Mouse (Mus musculus) T-helper 1 cell (primary cell): ENCODE measurements around the gene Gm30083.

Experiments used
- in situ Hi-C: fragments of 300-600 bp; cut with MboI, MseI; formaldehyde crosslinking; loops from one replicate; pipeline ENCODE4 v1.15.1; 2025; ENCODE audit warnings: high pct_unique_total_duplicates

Gm30083 gene

GRCm38 (mm10) chr14:33959341-33959740 is 55.6 kb downstream of the Gm30083 start:
- in situ Hi-C loops = no loop called here

- in situ Hi-C loops = no loop called here
These were observed 56.1 kb downstream of the Gm30083 start for GRCm38 (mm10) chr14:33958841-33959240.

GRCm38 (mm10) chr14:33958186-33958585 is 56.8 kb downstream of the Gm30083 start:
- in situ Hi-C loops = no loop called here

GRCm38 (mm10) chr14:33956055-33956454 is 58.9 kb downstream of the Gm30083 start:
- in situ Hi-C loops = no loop called here

- in situ Hi-C loops = no loop called here
These were observed 61.2 kb downstream of the Gm30083 start, which contains the start of gene Rbp3 for GRCm38 (mm10) chr14:33953761-33954160. Rbp3 (plus strand) TSS chr14:33954003.

GRCm38 (mm10) chr14:33952233-33952981 is 62.6 kb downstream of the Gm30083 start:
- in situ Hi-C loops = no loop called here

DNA sequence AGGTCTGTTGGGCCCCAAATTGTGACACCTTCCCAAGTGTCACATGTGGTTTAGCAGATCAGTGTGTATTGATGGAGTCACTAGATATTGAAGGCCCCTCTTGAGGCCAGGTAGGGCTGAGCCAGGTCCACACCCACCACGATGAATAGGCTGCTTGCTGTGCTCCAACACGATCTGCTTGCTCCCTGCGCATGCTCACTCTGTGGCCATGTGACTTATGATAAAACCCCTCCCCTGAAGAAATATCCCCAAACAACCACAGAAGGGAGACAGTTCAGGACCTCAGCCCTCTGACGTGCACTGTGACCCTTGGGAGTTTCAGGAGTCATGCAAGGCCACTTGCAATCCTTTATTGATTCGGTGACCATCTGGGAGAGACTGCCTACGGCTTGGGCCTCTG is 68.9 kb downstream of the Gm30083 start:
- in situ Hi-C loops = no loop called here

GRCm38 (mm10) chr14:33942222-33942621 is 72.8 kb downstream of the Gm30083 start:
- in situ Hi-C loops = no loop called here

DNA sequence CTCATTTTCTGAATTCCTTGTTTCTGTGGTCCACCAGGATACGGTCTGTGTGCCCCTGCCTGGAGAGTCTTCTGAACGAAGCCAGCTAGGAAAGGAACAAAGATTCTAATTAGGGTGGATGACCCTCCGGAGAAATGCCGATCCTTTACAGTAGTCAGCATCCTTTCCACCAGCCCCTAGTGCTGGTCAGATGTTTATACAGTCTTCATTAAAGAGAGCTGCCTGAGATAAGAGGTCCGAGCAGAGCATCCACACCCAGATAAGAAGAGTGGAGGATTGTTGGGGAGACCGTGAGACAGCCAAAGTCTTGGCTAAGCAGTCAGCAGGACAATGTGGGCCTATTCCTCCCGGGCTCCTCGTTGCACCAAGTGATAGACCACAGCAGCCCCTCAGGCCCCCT is 74.2 kb downstream of the Gm30083 start, which contains the start of gene Gdf2:
TSS of gene Gdf2 (plus strand) at position 301 of the 400 bp plus-strand sequence.
- in situ Hi-C loops = no loop called here

- in situ Hi-C loops = loop anchor here (10.0 kb wide), 1 partner anchor 244 kb away; no protein-coding TSS in a partner anchor
These were observed 75.9 kb downstream of the Gm30083 start for GRCm38 (mm10) chr14:33939117-33939516.
